Mouse (Mus musculus) mesoderm, embryonic 11.5 days (tissue): ENCODE results near the gene Slc30a3.
"Not testable (repeated sequence)": the region's sequence is repeated elsewhere in the genome, so short reads cannot be mapped to it uniquely, and the experiment has no call there.

Source experiments
- DNase-seq: peaks from one replicate; pipeline ENCODE4 v3.0.0-alpha.2; 2012; ENCODE audit warnings: low read depth, low spot score

Gene Slc30a3

DNA sequence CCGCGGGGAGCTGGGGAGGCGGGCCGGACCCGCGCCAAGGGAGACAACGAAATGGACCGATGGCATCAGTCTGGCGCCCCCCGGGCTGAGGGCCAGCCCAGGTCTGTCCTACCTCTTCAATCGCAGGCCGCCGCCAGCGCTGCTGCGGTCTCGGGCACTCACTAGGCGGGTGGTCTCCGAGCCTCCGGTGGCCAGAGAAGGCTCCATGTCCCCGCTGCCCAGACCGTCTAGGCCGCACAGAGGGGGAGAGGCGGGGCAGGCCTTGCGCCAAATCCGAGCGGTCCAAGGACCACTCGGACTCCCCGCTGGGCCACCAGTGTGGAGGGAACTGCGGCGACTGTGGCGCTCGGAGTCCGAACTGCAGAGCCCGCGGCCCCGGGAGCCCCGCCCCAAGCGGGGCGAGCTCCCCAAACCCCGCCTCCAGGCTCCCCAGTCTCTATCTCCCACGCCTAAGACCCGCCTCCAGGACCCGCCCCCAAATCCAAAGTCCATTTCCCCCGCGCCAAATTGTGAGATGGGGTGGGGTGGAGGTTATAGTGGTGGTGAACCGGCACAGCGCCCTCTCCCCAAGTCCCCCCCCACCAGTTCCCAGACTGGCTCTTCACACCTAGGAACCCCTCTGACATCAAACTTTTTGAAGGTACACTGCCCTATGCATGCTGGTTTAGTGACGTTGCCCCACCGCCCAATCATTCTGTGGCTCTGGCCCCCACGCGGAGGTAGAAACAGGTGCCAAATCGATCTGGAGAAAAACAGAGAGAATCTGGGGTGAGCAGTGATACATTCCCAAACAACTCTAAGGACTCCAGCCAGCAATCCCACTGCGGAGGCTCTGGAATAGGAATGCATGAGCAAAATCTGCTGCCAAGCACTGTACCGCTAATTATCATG lies 14.6 kb downstream of the Slc30a3 start:
- no peak for DNase-seq

DNA sequence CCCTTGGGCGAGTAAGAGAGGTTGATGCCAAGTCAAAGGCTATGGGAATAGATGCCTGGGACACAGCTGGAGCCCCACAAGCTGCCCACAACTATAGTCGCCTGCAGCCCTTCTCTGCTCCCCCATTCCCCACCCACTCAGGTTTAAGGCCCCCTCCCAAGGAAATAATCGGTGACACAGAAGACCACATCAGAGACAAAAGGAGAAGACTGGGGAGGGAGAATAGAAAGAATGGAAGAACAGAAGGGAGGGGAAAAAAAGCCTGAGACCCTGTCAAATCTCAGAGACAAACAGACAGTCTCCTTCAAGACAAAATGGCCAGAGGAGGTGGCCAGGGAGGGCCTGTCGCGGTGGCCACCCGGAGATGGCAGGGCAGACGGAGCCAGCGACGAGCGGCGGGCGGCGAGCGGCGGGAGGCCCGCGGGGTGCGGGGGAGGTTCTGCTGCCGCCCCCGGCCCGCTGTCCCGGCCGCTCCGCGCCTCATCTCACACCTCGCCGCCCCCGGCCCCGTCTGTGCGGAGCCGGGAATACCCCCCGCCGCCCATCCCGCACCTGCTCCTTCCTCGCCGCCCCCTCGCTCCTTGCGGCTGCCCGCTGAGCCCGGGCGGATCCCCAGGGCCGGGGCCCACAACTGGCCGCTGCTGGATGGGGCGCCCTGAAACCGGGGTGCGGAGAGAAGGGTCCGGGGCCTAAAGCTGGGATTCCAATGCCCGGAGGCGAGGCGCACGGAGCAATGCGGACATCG lies 15.6 kb downstream of the Slc30a3 start:
- DNase-seq = no peak

DNA sequence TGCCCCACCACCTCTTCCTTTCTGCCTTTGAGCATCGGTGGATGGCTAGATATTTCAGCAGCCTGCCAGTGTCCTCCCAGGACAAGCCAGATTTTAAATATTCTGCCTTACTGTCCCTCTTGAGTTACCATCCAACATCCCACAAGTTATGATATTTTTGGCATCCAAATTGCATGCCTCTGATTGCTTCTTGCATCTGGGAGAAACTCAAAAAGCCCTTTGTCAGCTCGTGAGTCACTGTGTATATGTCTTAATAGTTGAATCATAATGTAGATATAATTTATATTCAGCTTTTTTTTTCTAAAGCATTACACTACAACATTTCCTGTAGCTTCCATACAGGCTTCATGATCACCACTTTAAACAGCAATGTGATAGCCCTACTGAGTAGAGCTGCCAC lies 20.9 kb downstream of the Slc30a3 start:
- no peak for DNase-seq

DNA sequence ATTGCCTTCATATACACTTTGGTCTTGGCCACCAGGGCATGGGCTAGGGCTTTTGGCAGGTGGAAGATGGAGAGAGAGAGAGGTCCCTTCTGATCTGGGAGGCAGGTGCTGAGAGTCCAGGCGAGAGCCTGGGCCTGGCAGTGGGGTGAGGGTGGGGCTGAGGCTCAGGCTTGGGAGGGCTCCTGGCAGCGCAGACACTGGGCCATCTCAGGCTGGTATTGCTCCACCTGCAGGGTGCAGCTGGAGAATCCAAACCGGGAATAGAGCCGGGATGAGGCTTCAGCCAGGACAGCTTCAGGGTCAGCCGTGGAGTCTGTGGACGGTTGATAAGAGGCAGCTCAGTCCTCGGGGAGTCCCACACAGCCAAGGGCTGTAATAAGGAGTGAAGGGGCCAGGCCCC lies 21.4 kb downstream of the Slc30a3 start:
- DNase-seq = no peak

DNA sequence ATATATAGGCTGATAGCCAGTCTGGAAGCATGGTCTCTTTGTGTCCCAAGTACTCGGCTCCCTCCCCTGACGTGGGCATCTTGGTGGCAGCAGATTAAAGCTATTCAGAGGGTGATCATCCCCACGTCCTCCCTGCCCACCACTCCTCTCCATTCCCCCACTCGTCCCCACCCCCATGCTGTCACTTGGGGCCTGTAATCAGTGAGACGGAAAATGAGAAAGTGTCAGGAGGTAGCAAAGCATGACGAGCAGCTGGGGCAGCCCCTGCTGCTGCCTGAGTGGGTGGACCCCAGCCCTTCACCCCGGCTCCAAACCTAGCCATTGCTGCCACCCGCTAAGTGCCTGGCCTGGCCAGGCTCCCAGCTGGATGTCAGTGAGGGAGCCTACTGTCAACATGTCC lies 24.1 kb downstream of the Slc30a3 start:
- DNase-seq = peak; percentile 41

DNA sequence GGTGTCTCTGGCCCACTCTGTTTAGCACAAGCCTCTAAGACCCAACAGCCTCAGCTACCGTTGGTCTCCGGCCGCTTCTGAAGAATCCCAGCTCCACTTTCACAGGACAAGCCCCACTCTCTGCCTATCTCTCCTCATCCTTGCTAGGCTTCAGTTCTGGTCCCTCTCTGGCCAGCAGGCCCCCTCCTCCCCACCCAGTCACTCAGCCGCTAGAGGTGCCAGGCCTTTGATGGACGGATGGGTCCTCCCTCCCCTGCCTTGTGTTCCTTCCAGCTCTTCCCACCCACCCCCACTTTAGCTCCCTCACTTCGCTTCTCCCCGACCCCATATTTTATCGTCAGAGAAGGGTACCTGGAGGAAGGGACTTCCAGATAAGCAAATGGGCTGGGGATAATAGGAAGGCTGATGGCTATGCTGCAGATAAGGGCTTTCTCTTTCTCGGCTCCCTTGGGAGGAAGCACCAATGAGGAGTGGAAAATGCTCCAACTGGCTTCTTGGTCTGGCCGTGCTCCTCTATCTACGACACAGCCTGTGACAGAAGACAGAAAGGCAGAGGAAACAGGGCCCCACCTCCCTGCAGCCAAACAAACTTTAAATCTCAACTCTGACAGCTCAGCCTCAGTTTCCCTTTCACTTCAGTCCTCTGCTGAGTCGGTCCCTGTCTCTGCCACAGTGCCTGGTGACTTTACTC lies 25.0 kb downstream of the Slc30a3 start:
- DNase-seq = no peak

DNA sequence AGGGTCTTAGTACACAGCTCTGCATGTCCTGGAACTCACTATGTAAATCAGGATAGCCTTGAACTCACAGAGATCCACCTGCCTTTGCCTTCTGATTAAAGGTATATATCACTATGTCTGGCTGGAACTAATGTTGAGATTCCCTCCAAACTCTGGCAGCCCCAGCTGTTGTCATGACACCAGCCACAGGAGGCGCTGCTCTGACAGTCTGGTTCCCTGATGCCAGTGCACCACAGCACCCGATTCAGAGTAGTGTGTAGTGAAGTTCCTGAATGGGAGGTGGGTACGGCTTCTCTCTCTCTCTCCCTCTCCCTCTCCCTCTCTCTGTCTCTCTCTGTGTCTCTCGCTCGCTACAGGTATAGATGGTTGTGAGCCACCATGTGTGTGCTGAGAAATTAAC lies 25.7 kb downstream of the Slc30a3 start:
- peak; percentile 55 for DNase-seq

DNA sequence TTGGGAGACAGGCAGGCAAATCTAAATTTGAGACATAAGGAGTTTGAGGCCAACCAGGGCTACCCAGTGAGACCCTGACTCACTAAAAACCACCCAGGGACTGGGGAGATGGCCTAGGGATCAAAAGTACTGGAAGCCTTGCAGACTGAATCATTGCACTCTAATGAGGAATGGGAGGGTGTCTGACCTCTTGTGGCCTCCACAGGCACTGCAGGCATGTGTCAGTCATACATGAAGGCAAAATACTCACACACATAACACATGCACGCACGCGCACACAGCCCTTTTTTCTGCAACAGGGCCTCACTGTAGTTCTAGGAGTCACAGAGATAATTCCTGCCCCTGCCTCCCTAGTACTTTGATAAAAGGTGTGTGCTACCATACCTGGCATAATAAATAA lies 26.7 kb downstream of the Slc30a3 start:
- peak; percentile 60 for DNase-seq

DNA sequence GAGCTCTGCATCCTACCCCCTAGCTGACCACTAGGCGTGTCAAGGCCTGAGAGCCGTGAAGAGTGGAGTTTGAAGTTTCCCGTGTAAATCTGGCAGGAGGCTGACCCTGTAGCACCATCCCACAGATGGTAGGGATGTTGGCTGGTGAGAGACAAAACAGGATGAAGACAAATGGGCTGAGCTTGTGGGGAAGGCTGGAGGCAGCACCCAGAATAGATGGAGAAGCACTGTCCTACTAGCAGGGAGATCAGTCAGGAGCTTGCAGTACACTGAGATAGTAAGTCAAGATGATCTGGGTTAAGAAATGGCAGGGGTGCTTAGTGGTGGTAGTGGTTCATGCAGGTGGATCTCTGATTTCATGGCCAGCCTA lies 27.3 kb downstream of the Slc30a3 start:
- DNase-seq = no peak

DNA sequence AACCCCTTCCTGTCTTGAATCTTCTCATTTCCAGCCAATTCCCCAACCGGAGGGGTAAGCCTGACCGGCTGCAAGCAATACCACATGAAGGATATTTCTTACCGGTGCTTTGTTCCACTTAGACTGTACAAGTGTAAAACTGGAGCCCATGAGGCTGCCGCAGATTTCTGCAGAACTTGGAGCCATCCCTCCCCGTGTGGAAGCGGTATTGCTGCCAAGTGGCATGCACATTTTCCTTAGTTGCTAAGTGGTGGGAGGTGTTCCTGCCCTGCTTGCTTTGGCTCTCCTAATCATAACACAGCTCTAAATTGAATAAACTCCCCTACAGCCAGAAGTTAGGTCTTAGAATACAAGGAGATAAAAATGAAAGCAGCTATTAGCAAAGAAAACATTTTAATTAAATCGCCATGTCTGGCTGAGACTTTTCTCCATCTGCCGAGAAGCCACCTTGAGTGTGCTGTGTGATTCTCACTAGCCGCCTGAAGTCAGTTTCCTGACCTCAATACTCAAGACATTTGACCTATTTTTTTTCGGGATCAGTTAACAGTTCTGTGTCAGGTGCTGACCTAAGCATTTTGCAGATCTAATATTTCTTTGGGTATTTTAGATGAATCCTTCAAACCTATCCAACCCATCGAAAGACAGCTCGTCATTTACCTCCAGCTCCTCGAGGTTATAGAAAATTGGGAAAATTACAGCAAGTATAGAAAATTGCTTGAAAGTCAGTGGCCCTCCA lies 27.8 kb downstream of the Slc30a3 start:
- no peak for DNase-seq

DNA sequence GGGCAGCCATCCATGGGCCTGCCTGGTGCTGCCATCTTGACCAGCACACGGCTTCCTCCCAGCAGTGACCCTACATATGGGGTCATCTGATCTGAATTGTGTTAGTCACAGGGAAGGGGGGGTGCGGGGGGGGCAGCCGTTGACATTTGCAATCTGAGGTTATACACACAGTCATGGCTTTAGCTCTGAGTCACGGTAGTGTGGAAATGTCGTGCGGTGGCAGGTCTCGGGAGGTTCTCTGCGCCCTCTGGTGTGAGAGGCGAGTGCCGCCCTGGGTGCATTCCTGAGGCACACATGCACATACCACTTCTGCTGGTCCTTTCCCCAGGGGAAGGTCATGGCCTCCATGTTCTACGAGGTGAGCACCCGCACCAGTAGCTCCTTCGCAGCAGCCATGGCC lies 31.7 kb downstream of the Slc30a3 start:
- DNase-seq = no peak

DNA sequence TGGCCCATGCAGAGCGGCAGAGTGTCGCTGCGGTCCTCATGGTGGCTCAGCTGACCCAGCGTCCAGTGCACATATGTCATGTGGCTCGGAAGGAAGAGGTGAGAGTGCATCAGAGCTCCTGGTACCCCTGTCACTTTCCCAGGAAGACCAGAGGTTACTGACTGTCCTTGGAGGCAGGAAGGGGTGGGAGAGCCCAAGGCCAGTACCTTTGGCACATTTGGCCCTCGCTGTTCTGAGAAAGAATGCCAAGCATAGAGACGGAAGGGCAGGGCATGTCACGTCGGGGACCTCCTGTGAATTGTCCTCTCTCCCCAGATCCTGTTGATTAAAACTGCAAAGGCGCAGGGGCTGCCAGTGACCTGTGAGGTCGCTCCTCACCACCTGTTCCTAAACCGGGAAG lies 34.9 kb downstream of the Slc30a3 start:
- DNase-seq = no peak

DNA sequence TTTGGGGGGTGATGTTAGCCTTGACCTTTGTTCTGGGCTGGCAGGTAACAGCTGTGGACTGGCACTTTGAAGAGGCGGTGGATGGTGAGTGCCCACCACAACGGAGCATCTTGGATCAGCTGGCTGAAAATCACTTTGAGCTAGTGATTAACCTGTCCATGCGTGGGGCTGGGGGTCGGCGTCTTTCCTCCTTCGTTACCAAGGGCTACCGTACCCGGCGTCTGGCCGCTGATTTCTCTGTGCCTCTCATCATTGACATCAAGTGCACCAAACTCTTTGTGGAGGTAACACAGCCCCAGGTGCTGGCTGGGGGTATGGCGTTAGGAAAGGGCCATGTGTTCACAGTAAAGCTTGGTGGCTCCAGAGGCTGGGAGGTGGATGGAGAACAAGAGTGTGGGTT lies 36.2 kb downstream of the Slc30a3 start:
- DNase-seq = no peak

DNA sequence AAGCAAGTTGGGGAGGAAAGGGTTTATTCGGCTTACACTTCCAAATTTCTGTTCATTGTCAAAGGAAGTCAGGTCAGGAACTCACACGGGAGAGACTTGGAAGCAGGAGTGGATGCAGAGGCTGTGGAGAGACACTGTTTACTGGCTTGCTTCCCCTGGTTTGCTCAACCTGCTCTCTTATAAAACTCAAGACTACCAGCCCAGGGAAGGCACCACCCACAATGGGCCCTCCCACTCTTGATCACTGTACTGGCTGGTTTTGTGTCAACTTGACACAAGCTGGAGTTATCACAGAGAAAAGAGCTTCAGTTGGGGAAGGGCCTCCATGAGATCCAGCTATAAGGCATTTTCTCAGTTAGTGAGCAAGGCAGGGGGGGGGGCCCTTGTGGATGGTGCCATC lies 37.0 kb downstream of the Slc30a3 start:
- DNase-seq = no peak

DNA sequence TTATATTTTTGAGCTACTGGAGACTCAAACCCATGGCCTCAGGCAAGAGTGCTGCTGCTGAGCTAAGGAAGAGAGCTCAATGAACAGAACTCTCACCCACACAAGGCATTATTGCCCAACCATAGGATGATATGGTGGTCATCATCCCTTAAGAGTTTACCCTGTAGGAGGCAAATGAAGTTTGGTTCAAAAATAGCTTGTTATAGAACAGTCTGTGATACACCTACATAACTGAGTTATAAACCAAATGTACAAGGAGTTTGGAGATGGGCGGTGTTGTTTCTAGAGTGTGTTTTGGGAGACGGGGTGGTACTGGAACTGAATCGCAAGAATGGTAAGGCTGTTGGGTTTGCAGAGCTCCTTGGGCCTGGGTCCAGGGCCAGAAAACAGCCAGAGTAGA lies 38.2 kb downstream of the Slc30a3 start:
- DNase-seq = no peak

DNA sequence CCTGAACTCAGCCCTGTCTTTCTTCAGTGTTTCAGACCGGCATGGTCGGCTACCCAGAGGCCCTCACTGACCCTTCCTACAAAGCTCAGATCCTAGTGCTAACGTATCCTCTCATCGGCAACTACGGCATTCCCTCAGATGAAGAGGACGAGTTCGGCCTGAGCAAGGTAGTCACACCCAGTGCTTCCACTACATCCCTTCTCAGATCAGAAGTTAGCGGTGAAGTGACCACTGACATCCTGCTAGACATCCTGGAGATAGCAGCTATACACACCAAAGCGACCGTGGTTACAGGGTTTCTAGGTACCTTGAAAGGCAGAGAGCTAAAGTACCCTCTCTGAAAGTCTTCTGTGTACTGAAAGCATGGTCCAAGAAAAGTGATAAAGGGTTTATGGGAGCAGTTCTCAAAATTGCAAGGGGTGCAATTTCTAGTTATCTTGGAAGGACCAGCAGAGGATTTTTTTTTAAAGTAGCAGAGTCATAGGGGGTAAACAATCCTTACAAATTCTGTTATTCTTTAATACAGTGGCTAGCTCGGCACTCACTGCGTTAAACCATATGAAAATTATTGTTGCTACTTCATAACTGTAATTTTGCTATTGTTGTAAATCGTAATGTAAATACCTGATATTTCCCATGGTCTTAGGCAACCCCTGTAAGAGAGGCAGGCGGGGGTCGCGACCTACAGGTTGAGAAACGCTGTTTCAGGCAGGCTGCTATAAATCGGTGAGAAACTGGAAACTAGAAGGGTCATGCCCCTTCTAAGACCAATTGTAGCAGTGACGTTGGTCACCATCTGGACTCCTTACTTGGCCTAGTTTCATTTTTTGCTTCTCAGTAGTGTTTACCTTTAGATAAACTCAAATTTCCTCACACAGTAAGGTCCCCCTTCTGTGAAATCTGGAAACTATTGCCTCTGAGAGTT lies 52.6 kb downstream of the Slc30a3 start:
- peak; percentile 16 for DNase-seq

DNA sequence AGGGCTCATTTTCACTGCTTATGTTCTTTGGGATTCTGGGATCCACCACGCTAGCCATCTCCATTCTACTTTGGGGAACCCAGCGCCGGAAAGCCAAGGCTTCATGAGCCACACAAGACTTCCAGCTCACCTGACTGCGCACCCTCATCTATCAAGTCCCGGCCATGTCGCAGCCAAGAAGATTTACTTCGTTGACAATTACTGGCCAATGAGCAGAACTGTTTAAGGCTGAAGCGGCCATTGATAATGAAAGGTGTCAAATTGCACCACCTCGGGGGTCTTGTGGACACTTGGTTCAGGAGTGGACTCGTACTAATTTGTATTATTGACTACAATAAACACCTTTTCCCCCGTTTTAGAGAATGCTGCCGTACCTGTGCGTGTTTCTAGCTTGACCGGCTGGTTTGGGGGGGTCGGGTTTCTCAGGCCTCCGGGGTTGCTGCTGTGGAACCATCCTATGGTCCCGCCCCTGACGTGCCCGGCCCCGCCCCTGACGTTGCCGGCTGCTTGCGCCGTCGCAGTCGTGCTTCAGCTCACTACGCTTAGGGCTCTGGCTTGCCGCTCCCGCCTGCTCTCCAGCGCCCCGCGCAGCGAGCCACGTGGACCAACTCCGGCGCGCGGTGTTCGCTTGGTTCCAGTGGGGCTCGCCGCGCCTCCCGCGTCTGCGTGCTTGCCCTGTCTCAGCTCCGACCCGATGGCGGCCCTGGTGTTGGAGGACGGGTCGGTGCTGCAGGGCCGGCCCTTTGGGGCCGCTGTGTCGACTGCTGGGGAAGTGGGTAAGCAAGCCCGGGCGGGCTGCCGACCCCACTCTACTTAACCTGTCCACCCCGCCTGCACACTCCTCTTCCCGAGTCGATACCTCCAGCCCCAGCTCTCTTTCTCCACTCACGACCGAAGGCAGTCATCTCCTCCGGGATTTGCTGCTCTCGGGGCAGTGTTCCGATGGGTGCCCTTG lies 53.5 kb downstream of the Slc30a3 start, which contains the start of gene Cad:
Cad (plus strand) TSS at position 520 of the 955 bp plus-strand sequence.
- DNase-seq = peak; percentile 93

DNA sequence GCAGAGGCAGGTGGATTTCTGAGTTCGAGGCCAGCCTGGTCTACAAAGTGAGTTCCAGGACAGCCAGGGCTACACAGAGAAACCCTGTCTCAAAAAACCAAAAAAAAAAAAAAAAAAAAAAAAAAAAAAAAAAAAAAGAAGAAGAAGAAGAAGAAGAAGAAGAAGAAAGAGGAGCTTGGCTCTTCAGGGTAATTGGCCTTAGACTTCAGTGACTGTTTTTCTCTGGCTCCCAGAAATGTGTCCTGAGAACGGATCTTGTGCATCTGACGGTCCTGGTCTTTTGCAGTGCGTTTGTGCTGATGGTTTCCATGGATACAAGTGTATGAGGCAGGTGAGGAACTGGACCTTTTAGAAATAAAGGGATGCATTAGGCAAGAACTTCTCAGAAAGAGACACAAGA lies 54.3 kb downstream of the Slc30a3 start:
- not testable (repeated sequence) for DNase-seq

DNA sequence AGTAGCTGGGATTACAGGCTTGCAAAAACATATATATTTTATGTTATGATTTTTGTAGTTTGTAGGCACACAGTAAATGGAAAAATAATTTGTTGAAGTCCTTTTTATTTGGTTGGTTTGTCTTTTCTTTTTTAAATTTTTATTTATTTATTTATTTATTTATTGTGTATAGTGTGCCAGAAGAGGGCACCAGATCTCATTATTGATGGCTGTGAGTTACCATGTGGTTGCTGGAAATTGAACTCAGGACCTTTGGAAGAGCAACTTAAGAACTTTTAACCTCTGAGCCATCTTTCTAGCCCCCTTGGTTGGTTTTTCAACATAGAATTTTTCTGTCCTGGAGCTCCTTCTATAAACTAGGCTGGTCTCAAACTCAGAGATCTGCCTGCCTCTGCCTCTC lies 57.6 kb downstream of the Slc30a3 start:
- no peak for DNase-seq
